ENCODE assay signal across 9 mouse cellular contexts in genomic region chr4:137118332-137118715, GRCm38 (mm10).
DNase-seq lines count a peak whose midpoint lies in the region; ATAC-seq and TF ChIP-seq lines count a peak whose summit lies in the region.
"Had no signal": no experiment of that assay in that cellular context is flagged by ENCODE, and none has a peak within 500 bp of the region (broad histone marks: within the 10 kb centered on the region; RNA-seq: fewer than 3 reads in every experiment).

No protein-coding gene starts in this region.

- H3K4me1 ChIP-seq in heart, embryonic 12.5 days (replicated peaks), result peaks cover 11% of the 10 kb centered on the region; the same call in 1 of the 2 replicates
- peaks cover 1% of the 10 kb centered on the region for H3K4me1 ChIP-seq in ES-Bruce4 (ENCODE audit: control insufficient read depth, insufficient read depth, low read length)
- peaks cover 19% of the 10 kb centered on the region for H3K4me1 ChIP-seq in hindbrain, embryonic 10.5 days (replicated peaks)
- peaks cover 3% of the 10 kb centered on the region; the same call in 1 of the 2 replicates for H3K4me1 ChIP-seq in liver, embryonic 16.5 days (ENCODE audit: control insufficient read depth, low read depth, low read length)
- H3K4me1 ChIP-seq in thymus, adult 2 months (replicated peaks; ENCODE audit: control insufficient read depth, insufficient read depth, low read length), result peaks cover 2% of the 10 kb centered on the region; the same call in 1 of the 2 replicates

- H3K27me3 ChIP-seq in heart, embryonic 12.5 days (replicated peaks), result peaks cover 30% of the 10 kb centered on the region
- H3K27me3 ChIP-seq in ES-Bruce4 (ENCODE audit: control insufficient read depth, insufficient read depth, low read length, poor library complexity, severe bottlenecking), result no peaks in the 10 kb centered on the region; the same call in 1 of the 2 replicates
- H3K27me3 ChIP-seq in hindbrain, embryonic 10.5 days (ENCODE audit: insufficient read depth, poor library complexity, severe bottlenecking), result peaks cover 29% of the 10 kb centered on the region
- peaks cover 20% of the 10 kb centered on the region for H3K27me3 ChIP-seq in liver, embryonic 16.5 days (ENCODE audit: control insufficient read depth, insufficient read depth, low read depth, low read length)
- no peaks in the 10 kb centered on the region for H3K27me3 ChIP-seq in thymus, adult 2 months (ENCODE audit: control insufficient read depth, insufficient read depth, low read length)

- no peak for DNase-seq in heart, postnatal 36 days
- DNase-seq in hindbrain, embryonic 10.5 days (ENCODE audit: low spot score), result no peak
- no peak for DNase-seq in cerebellum, adult 11 months
- no peak for DNase-seq in thymus, adult 2 months
- DNase-seq in adrenal gland, postnatal 4 days (ENCODE audit: low spot score in 2 of 2), result no peak

- WGBS in heart, embryonic 12.5 days, result 19% methylated on average over 10 of the region's 10 CpGs
- 17% methylated on average over 10 of the region's 10 CpGs for WGBS in hindbrain, embryonic 10.5 days
- 25% methylated on average over 7 of the region's 10 CpGs for WGBS in liver, embryonic 16.5 days (ENCODE audit: insufficient replicate concordance)
- WGBS in thymus, adult 2 months, result 37% methylated on average over 10 of the region's 10 CpGs

- TF ChIP-seq EP300 in ES-Bruce4 (IDR thresholded peaks at IDR 0.05; ENCODE audit: insufficient read depth, low read depth, low read length), result no peak

- no peak for ATAC-seq in heart, embryonic 12.5 days (ENCODE audit: insufficient number of reproducible peaks, low FRiP score)
- no peak for ATAC-seq in liver, embryonic 16.5 days (ENCODE audit: low read depth)
- ATAC-seq: CD4-positive, CD25-positive, alpha-beta regulatory T cell, adult 4 months had no signal

- peak overlapping the region; percentile 76 for H3K4me2 ChIP-seq in heart, embryonic 12.5 days
- peak overlapping the region; percentile 27; the same call in 1 of the 2 replicates for H3K4me2 ChIP-seq in liver, embryonic 16.5 days (ENCODE audit: low read depth, low read length)

- peak overlapping the region; percentile 48; the same call in 1 of the 2 replicates for H3K9ac ChIP-seq in heart, embryonic 12.5 days
- peak overlapping the region; percentile 37; the same call in 1 of the 2 replicates for H3K9ac ChIP-seq in ES-Bruce4 (ENCODE audit: low read depth, poor library complexity, severe bottlenecking)
- no peak overlapping the region for H3K9ac ChIP-seq in liver, embryonic 16.5 days (ENCODE audit: low read depth, low read length)

- H3K4me3 ChIP-seq in heart, embryonic 12.5 days, result peak overlapping the region; percentile 38
- H3K4me3 ChIP-seq in ES-Bruce4 (ENCODE audit: low read depth, low read length), result peak overlapping the region; percentile 35; the same call in 1 of the 2 replicates
- H3K4me3 ChIP-seq in hindbrain, embryonic 10.5 days, result peak overlapping the region; percentile 53
- H3K4me3 ChIP-seq in liver, embryonic 16.5 days (ENCODE audit: low read depth, low read length), result no peak overlapping the region
- no peak overlapping the region for H3K4me3 ChIP-seq in thymus, adult 2 months (ENCODE audit: control insufficient read depth, insufficient read depth, low read length)

- no peak for TF ChIP-seq CTCF in ES-Bruce4 (IDR thresholded peaks at IDR 0.05; ENCODE audit: low read depth, low read length)
- TF ChIP-seq CTCF in thymus, adult 2 months (IDR thresholded peaks at IDR 0.05; ENCODE audit: borderline replicate concordance, control insufficient read depth, extremely low read depth, insufficient read depth, low read length, poor library complexity), result no peak

- H3K36me3 ChIP-seq in heart, embryonic 12.5 days, result no peaks in the 10 kb centered on the region
- H3K36me3 ChIP-seq in ES-Bruce4 (ENCODE audit: control insufficient read depth, insufficient read depth, low read length, poor library complexity, severe bottlenecking), result no peaks in the 10 kb centered on the region
- H3K36me3 ChIP-seq in hindbrain, embryonic 10.5 days, result no peaks in the 10 kb centered on the region
- no peaks in the 10 kb centered on the region for H3K36me3 ChIP-seq in liver, embryonic 16.5 days (ENCODE audit: control insufficient read depth, insufficient read depth)
- no peaks in the 10 kb centered on the region for H3K36me3 ChIP-seq in thymus, adult 2 months (ENCODE audit: control insufficient read depth, insufficient read depth, low read length)

- H3K9me3 ChIP-seq in heart, embryonic 12.5 days (replicated peaks), result no peaks in the 10 kb centered on the region
- H3K9me3 ChIP-seq in ES-Bruce4 (replicated peaks; ENCODE audit: control insufficient read depth, insufficient read depth, low read length, poor library complexity, severe bottlenecking), result no peaks in the 10 kb centered on the region
- H3K9me3 ChIP-seq in hindbrain, embryonic 10.5 days, result no peaks in the 10 kb centered on the region
- H3K9me3 ChIP-seq in liver, embryonic 16.5 days (replicated peaks; ENCODE audit: control insufficient read depth, low read length), result no peaks in the 10 kb centered on the region

- TF ChIP-seq POLR2A in ES-Bruce4 (IDR thresholded peaks at IDR 0.05; ENCODE audit: insufficient read depth, low read length), result no peak
- no peak for TF ChIP-seq POLR2A in thymus, adult 2 months (IDR thresholded peaks at IDR 0.05; ENCODE audit: control insufficient read depth, extremely low read depth, insufficient read depth, low read length, poor library complexity)

- no peak overlapping the region for H3K27ac ChIP-seq in heart, embryonic 12.5 days (ENCODE audit: poor library complexity, severe bottlenecking)
- no peak overlapping the region for H3K27ac ChIP-seq in ES-Bruce4 (ENCODE audit: insufficient read depth, low read length)
- H3K27ac ChIP-seq in hindbrain, embryonic 10.5 days, result peak overlapping the region; percentile 60
- no peak overlapping the region for H3K27ac ChIP-seq in liver, embryonic 16.5 days (ENCODE audit: low read length)
- no peak overlapping the region for H3K27ac ChIP-seq in thymus, adult 2 months (ENCODE audit: control insufficient read depth, insufficient read depth, low read length)

- intact Hi-C loops in heart, postnatal 36 days (cut with DNase I), result no loop called here

Comparison
In these comparisons a context has a peak if more than half of its experiments do, and no peak if none do; other contexts are left out.
1. H3K4me3 ChIP-seq: peak in heart, embryonic 12.5 days (single experiment), ES-Bruce4 (single experiment) and hindbrain, embryonic 10.5 days (single experiment); none in liver, embryonic 16.5 days (single experiment) and thymus, adult 2 months (single experiment).